Mouse (Mus musculus) monocyte, adult 2 months (primary cell): ENCODE data around the gene Dync2li1.

Experiments used
- DNase-seq, 2 experiments: peaks; one replicate each; pipeline ENCODE4 v3.0.0; 2022; ENCODE audit warnings: low spot score in 2 of 2, low read depth in 1 of 2

Dync2li1 gene

DNA sequence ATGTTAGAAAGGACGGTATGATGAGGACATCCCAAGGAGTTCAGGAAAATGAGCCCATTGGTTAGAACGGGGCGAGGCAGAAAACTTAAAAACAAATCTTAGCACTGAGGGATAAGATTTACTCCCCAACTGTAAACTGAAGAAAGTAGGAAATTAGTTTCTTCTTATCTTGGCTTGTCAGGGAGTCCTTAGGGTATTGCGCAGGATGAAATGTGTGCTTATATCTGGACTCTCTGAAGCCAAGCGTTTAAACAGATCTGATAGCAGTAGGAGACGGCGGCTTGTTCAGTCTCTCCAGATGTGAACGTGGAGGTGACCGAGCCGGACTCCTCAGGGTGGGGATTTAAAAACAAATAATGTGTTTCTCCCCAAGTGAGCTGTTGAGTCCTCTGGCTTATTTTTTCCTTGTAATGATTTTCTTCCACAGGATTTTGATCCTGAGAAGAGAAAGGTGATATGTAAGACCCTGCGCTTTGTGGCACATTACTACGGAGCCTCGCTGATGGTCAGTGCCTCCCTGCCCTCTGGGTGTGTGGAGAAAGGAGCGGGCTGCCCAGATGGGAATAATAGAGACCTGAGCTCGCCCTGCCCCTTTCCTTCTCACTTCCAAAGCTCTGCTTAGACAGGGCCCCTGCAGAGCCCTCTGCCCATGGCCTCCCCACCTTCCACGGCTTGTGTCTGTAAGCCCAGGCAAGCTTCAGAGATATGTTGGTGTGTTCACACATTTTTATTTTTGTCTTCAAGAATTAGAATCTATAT is 18.2 kb downstream of the Dync2li1 start:
- DNase-seq, result no peak

GRCm38 (mm10) chr17:84645119-84645518 is 18.8 kb downstream of the Dync2li1 start:
- no peak for DNase-seq

DNA sequence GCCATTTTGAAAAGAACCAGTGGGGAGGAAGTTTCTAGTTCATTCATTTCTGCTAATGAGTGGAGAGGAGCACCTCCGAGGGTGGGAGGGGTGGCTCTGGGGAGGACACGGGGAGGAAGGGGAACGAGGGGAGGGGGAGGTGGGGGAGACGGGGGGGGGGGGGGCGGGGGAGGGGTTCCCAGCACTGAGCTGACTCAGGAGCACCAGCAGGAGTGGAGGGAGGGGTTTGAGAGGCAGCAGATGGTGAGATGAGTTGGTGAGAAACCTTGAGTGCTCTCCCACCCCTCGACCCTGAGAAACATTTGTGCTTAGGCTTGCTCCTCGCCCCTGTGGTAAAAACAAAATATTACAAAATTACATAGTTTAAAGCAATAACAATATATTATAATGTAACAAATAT is 19.6 kb downstream of the Dync2li1 start:
- DNase-seq, result no peak

GRCm38 (mm10) chr17:84646477-84646876 is 20.2 kb downstream of the Dync2li1 start:
- no peak for DNase-seq

DNA sequence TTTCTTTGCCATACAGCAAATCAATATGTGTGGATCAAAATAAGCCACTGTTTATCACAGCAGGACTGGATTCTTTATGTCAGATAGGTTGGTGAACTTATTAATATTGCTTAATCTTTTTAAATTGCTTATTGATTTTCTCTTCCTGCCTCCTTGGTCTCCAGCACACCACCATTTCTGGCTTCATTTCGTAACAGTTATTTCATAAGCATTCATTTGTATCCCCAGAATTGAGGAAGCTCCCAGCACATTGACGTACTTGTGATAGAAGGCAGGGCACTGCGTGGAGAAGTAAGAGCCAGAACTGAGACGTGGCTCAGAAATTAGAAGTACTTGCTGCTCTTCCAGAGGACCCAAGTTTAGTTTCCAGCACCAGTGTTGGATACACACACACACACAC is 21.3 kb downstream of the Dync2li1 start:
- DNase-seq, result peak in 1 of 2 experiments; percentile 44

GRCm38 (mm10) chr17:84650302-84651017 is 24.2 kb downstream of the Dync2li1 start:
- DNase-seq, result no peak

DNA sequence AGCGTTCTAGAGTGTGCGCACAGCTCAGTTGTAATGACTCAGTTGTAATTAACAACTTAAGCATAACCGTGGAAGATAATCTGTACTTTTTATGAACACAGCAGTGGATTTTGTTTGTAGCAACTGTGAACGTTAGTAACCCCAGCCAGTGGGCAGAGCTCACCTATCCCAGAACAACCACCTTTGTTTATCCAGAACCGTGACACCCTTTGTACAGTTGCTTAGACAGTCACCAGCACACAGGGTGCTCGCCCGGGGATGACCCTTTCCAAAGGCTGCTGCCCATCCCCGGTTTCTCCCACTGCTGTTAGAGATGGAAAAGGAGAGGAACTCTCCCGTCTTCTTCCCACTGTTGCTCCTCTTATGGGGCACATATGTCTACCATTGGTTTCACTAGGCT is 27.2 kb downstream of the Dync2li1 start:
- no peak for DNase-seq

DNA sequence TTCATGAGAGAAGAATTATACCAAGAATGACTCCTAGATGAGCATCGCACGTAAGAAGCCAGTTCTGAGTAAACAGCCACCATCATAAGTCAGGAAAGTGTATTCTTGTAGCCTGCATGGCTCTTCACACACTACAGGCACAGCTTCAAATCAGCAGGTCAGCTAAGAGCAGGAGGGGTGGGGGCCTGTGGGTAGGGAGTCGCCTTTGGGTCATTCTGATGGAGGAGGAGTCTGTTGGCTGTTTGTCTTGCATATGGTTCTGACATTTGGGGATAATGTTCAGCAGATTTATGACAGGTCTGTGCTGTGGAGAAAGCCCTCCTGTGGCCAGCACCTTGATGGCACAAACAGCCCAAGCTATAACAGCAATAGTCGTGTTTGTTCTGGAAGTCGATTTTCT is 29.9 kb downstream of the Dync2li1 start:
- DNase-seq, result no peak

- DNase-seq, result no peak
These were observed 30.5 kb downstream of the Dync2li1 start for GRCm38 (mm10) chr17:84656653-84657421.

GRCm38 (mm10) chr17:84657422-84657732 is 31.1 kb downstream of the Dync2li1 start:
- no peak for DNase-seq

DNA sequence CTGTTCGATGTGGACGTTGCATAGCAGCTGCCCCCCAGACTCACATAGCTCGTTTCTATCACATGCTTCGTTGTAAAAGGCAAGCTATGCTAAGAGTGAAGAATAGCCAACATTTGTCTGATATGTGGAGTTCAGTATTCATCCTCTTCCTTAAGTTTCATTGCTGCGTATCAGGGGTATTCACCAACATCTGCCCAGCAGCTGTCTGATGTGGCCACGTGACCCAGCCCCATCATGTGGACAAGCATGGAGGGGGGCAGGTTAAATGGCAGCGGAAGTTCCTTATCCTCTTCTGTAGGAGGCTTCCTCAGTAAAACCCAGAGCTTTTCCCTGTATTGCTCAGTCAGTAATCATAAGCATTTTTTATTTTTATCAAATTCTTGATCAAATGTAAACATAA is 31.5 kb downstream of the Dync2li1 start:
- DNase-seq, result no peak

GRCm38 (mm10) chr17:84658195-84658594 is 31.9 kb downstream of the Dync2li1 start:
- DNase-seq, result no peak

DNA sequence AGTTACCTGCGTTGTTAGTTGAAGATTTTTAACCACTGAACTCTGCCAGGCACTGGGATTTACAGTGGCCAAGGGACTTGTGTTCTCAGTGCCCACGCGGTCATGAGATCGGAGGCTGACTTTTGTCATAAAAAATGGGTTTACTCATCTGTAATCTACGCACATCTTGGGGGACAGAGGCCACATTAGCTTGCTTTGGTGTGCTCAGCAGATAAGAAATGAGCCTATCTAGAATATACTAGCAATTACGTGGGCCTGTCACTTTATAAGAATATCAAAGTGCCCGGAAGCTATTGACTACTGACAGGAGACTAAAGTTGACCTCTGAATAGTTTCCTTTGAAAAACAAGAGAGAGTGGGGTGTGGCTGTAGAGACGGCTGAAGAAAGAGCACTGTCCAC is 32.7 kb downstream of the Dync2li1 start:
- DNase-seq, result no peak

- no peak for DNase-seq
These were observed 38.8 kb downstream of the Dync2li1 start for GRCm38 (mm10) chr17:84665053-84665452.

DNA sequence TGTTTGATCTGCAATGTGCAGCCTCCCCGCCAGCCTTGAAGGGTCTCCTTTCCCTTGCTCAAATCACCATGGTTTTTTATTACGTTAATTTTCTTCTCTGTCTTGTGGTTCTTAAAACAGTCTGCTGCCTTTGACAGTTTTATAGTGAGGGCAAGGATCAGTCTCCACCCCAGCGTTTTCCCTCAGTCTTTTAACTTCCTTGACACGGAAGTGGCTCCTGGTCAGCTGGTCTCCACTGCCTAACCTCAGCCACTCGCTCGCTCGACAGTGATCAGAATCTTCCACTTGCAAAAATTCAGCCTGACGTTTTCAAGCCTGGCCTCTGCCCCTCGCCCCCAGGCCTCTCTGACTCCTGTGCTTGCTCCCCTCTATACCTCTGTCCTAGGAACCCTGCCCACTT is 39.4 kb downstream of the Dync2li1 start:
- no peak for DNase-seq

DNA sequence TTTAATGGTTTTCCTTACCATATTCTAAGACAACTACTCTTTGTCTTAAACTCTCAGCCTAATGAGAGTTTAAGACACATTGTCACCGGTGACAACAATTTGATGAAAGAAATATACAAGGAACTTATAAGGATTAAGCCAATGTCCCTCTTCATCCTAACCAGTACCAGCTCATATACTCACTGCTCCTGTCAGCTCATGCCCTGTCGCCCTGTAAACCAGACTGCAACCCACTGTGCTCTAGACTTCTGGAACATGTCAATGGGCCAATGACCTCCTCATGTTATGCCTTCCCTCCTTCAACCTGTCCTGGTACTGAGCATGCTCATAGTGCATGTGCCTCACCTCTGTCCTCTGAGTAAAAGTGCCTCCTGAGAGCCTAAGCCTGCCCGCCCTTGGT is 41.6 kb downstream of the Dync2li1 start:
- no peak for DNase-seq

DNA sequence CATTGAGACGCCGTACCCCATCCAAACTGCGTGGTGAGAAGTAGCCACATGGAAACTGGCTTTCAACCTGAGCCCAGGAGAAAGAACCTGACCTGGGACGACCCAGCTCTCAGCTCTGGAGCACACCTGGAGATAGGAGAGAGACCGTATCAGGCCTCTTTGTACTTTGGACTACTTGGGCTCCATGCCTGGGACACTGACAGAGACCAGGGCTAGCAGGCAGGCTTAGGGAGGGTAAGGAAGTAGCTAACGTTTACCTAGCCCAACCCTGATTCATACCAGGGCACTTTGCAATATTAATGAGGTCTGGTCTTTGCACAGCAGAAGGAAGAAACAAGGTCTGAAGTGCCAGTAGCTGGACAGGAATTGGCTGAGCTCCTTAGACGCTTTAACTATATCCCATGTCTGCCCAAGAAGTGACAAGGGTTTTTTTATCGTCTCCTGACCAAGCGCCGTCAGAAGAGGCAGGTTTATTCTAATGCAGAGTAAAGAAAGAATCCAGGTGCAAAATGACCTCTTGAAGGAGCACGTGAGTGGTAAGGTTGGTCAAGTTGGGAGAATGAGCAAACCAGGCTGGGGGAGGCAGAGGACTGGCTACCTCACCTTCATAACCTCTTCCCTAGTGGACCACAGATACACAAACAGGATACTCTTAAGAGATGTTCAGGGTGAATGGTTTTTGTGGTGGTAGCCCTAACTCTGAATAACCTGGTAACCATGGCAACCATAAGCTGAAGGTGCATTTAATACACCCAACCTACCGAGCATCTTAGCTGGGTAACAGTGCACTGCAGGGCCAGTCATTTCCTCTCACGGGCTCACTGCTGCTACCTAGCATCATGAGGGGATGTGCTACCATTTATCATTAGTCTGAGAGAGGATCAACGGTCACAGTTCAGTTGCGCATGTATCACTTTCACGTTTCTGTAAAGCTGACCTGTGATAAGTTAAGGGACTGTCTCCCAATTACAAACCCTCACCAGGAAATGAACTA is 46.4 kb downstream of the Dync2li1 start:
- DNase-seq, result no peak

GRCm38 (mm10) chr17:84674048-84674447 is 47.8 kb downstream of the Dync2li1 start:
- no peak for DNase-seq

GRCm38 (mm10) chr17:84675204-84675603 is 48.9 kb downstream of the Dync2li1 start:
- DNase-seq, result no peak

- DNase-seq, result no peak
These were observed 49.7 kb downstream of the Dync2li1 start, which contains the start of gene Abcg8 for GRCm38 (mm10) chr17:84675951-84676366. Gene Abcg8 (plus strand): TSS chr17:84676302.

- no peak for DNase-seq
These were observed 51.3 kb downstream of the Dync2li1 start for GRCm38 (mm10) chr17:84677595-84677994.
